Mouse (Mus musculus) liver, embryonic 14.5 days (tissue): ENCODE data around the gene Adrb1.

Experiments used
- CTCF ChIP-seq: IDR thresholded peaks from 2 replicates; pipeline ENCODE4 v1.5.1; 2016; ENCODE audit warnings: antibody characterized with exemption, low read depth, control low read depth
- EP300 ChIP-seq: IDR thresholded peaks from 2 replicates; pipeline ENCODE4 v1.6.1; 2016; ENCODE audit warnings: antibody characterized with exemption, low read depth

DNA sequence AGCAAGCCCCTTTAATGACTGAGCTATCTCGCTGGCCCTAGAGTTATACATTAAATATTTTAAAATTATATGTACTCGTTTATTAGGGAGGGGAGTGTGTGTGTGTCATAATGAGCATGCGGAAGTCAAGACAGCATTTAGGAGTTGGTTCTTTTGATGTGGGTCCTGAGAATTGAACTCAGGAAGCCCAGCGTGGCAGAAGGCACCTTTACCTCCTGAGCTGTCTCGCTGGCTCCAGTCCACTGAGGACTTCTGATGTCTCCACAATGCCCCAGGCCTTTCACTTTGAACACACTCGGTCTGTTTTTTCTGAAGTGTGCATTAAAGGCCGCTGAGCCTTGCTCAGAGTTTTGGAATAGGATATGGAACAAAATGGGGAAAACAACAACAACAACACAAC, 39.7 kb upstream of the Adrb1 start:
- TF ChIP-seq EP300 (no peak), CTCF (no peak)
